Mouse (Mus musculus) spleen, adult 2 months (tissue): ENCODE results near the gene Yipf1.

Experiments
- CTCF ChIP-seq: fragments of 200-500 bp; IDR thresholded peaks from 2 replicates; pipeline ENCODE4 v1.5.1; 2011; ENCODE audit warnings: mild to moderate bottlenecking, inconsistent platforms; ENCODE audit not compliant: insufficient read depth, insufficient read length, insufficient replicate concordance; ENCODE audit errors: extremely low read depth
- POLR2A ChIP-seq: fragments of 200-500 bp; IDR thresholded peaks from 2 replicates; pipeline ENCODE4 v1.6.1; 2011; ENCODE audit warnings: low read depth, low read length, inconsistent platforms

- TF ChIP-seq CTCF (no peak), POLR2A (no peak)
These were observed 53.6 kb downstream of the Yipf1 start, which contains the start of gene Ndc1 for GRCm38 (mm10) chr4:107367567-107368314.
